Mouse (Mus musculus) cerebellum, adult 2 months (tissue): ENCODE measurements around the gene 4930447C04Rik. TPM values are rescaled to one million over a fixed set of nuclear protein-coding genes. Genes with fewer than 3 reads are reported as not detected.

Experiments used
- DNase-seq, 2 experiments: peaks; one replicate each; pipeline ENCODE4 v3.0.0; 2021
- H3K27ac ChIP-seq: fragments of 200-500 bp; 2 replicates; pipeline ENCODE4 v1.5.1; 2012; ENCODE audit warnings: low read length, control low read depth, inconsistent platforms; ENCODE audit not compliant: insufficient read depth
- H3K27me3 ChIP-seq: fragments of 200-500 bp; 2 replicates; pipeline ENCODE4 v1.6.1; 2012; ENCODE audit warnings: inconsistent platforms, mild to moderate bottlenecking, low read length, moderate library complexity; ENCODE audit not compliant: control insufficient read depth, insufficient read depth
- H3K4me1 ChIP-seq: fragments of 200-500 bp; 2 replicates; pipeline ENCODE4 v1.6.1; 2011; ENCODE audit warnings: low read length; ENCODE audit not compliant: control insufficient read depth, insufficient read depth
- H3K4me3 ChIP-seq: fragments of 200-500 bp; replicated peaks from 2 replicates; pipeline ENCODE3; 2011; ENCODE audit warnings: mild to moderate bottlenecking, low read depth, low read length, control low read depth; ENCODE audit not compliant: insufficient read depth
- CTCF ChIP-seq: fragments of 200-500 bp; IDR thresholded peaks from 2 replicates; pipeline ENCODE4 v1.5.1; 2011; ENCODE audit warnings: low read depth, mild to moderate bottlenecking, control low read depth, low read length, moderate library complexity, borderline replicate concordance; ENCODE audit not compliant: insufficient read depth
- POLR2A ChIP-seq: fragments of 200-500 bp; IDR thresholded peaks from 2 replicates; pipeline ENCODE4 v1.6.1; 2011; ENCODE audit warnings: low read length, control low read depth, borderline replicate concordance; ENCODE audit not compliant: insufficient read depth
- WGBS: fragments of 180-500 bp; shearing (Covaris S2); methylation state at CpG from one replicate; pipeline ENCODE4 v1.1.7; 2018; 5-methylcytosine and 5-hydroxymethylcytosine counted together
- polyA plus RNA-seq: library from polyadenylated mRNA; depleted of rRNA; stranded (reverse); fragments of >200 nt; gene quantifications from 2 replicates; pipeline ENCODE4 v1.2.3, GENCODE M21; 2012

4930447C04Rik gene
- polyA plus RNA-seq, 1 experiment: 9.1 TPM

DNA sequence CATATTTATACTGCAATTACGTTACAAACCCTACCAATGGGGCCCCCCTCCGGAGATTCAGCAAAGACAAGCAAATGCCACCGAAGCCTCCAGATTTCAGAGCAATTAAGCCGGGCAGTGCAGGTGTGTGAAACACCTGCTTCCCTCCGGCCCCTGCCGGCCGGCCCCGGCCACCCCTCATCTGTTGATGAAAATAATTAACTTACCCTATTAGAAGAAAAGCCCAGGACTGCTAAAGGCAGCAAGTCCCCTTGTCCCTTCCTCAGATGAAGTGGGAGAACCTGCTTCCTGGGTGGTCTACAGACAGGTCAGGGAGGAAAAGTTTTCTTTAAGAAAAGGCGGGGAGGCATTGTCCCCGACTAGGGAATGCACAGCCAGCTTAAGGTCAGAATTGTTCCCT is 94.6 kb downstream of the 4930447C04Rik start:
- H3K27me3 ChIP-seq: no peaks in the 10 kb centered on the region; the same call in 1 of the 2 replicates
- no peak overlapping the region for H3K27ac ChIP-seq
- DNase-seq: no peak
- no peak for TF ChIP-seq POLR2A
- TF ChIP-seq CTCF: no peak
- H3K4me3 ChIP-seq: no peak overlapping the region
- H3K4me1 ChIP-seq: no peaks in the 10 kb centered on the region
- WGBS: 32% methylated on average over 10 of the region's 10 CpGs

GRCm38 (mm10) chr12:72843973-72844620 is 96.5 kb downstream of the 4930447C04Rik start:
- no peak for TF ChIP-seq CTCF
- no peak for TF ChIP-seq POLR2A
- Histone ChIP-seq H3K27me3 (no peaks in the 10 kb centered on the region; the same call in 1 of the 2 replicates), H3K4me3 (no peak overlapping the region), H3K27ac (no peak overlapping the region), H3K4me1 (no peaks in the 10 kb centered on the region)
- no peak for DNase-seq
- 21% methylated on average over 12 of the region's 12 CpGs for WGBS

GRCm38 (mm10) chr12:72843555-72843954 is 97.0 kb downstream of the 4930447C04Rik start:
- H3K4me3 ChIP-seq: no peak overlapping the region
- no peak overlapping the region for H3K27ac ChIP-seq
- no peaks in the 10 kb centered on the region; the same call in 1 of the 2 replicates for H3K27me3 ChIP-seq
- H3K4me1 ChIP-seq: no peaks in the 10 kb centered on the region
- TF ChIP-seq POLR2A (no peak), CTCF (no peak)
- no peak for DNase-seq
- WGBS: 84% methylated on average over 4 of the region's 4 CpGs

GRCm38 (mm10) chr12:72843135-72843534 is 97.4 kb downstream of the 4930447C04Rik start:
- no peaks in the 10 kb centered on the region; the same call in 1 of the 2 replicates for H3K27me3 ChIP-seq
- no peak overlapping the region for H3K27ac ChIP-seq
- no peak for TF ChIP-seq POLR2A
- no peak for TF ChIP-seq CTCF
- 96% methylated on average over 4 of the region's 4 CpGs for WGBS
- H3K4me3 ChIP-seq: no peak overlapping the region
- DNase-seq: no peak
- no peaks in the 10 kb centered on the region for H3K4me1 ChIP-seq

- Histone ChIP-seq H3K4me1 (no peaks in the 10 kb centered on the region), H3K27ac (no peak overlapping the region), H3K4me3 (no peak overlapping the region), H3K27me3 (no peaks in the 10 kb centered on the region)
- DNase-seq: no peak
- WGBS: 95% methylated on average over 1 of the region's 1 CpGs
- no peak for TF ChIP-seq CTCF
- TF ChIP-seq POLR2A: no peak
Observed at GRCm38 (mm10) chr12:72841500-72841899, 99.1 kb downstream of the 4930447C04Rik start.

- Histone ChIP-seq H3K27ac (no peak overlapping the region), H3K4me1 (0 out of 2 replicates have a peak, but pooled peaks cover 3% of the 10 kb centered on the region), H3K27me3 (no peaks in the 10 kb centered on the region), H3K4me3 (no peak overlapping the region)
- TF ChIP-seq POLR2A (no peak), CTCF (no peak)
- no peak for DNase-seq
- 74% methylated on average over 4 of the region's 4 CpGs for WGBS
Observed at GRCm38 (mm10) chr12:72837302-72837701, 103.3 kb downstream of the 4930447C04Rik start.

DNA sequence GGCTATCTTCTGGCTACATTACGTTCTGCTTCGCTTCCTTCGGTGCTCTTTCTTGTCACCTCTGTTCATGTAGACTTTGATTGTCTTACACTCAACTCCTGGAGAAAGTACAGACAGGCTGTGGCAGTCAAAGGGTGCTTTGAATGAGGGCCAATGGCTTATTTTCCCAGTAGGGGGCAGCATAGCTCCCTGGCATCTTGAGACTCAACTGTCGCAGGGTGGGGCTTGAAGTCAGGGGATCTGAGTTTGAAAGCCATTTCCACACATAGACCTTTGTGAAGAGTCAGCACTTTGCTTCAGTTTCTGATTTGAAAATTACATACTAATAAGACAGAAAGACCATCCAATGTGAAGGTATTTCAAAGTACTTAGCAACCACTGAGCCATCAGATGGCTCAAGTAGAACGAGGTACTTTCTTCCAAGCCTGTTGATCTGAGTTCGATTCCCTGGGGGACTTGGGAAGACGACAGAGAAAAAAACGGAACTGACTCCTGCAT is 105.0 kb downstream of the 4930447C04Rik start:
- H3K4me3 ChIP-seq: no peak overlapping the region
- H3K4me1 ChIP-seq: 0 out of 2 replicates have a peak, but pooled peaks cover 3% of the 10 kb centered on the region
- WGBS: 71% methylated on average over 8 of the region's 8 CpGs
- DNase-seq: no peak
- H3K27ac ChIP-seq: no peak overlapping the region
- no peaks in the 10 kb centered on the region for H3K27me3 ChIP-seq
- TF ChIP-seq POLR2A: no peak
- no peak for TF ChIP-seq CTCF
